Mouse (Mus musculus): Measurements from ENCODE around the gene Gli2. TPM values are rescaled to one million over a fixed set of nuclear protein-coding genes. Genes with fewer than 3 reads are reported as not detected.

Gli2 gene
- polyA plus RNA-seq (2015; fragmentation: Nextera tagmentation; extraction: Ambion mirVana): 7.7 and 8.1 TPM in 2 replicates

DNA sequence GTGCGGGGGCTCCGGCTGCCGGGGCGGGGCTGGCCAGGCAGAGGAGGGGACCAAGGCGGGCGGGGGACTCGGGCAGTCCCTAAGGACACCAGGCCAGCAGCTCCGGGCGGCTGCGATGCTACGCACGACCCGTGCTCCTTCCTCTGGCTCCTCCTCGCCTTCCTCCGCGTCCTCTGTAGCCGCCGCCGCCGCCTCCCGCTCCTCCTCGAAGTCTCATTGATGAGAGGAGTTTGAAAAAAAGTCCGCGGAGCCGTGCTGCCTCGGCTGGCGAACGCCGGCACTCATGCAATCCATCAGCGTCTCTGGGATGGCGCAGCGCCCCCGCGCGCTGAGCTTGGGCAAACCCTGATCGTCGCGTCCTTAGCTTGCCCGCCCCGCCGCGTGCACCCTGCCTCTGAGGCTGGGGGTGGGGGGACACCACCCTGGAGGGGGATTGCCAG, at the start of gene Gli2:
Gli2 (minus strand) TSS at position 218 of the 440 bp plus-strand sequence.
- Histone ChIP-seq H3K27me3 (replicated peaks) (0 out of 2 replicates have a peak, but pooled peaks cover 15% of the 10 kb centered on the region), H3K36me3 (no peaks in the 10 kb centered on the region), H3K9me3 (no peaks in the 10 kb centered on the region), H3K4me1 (peaks cover 35% of the 10 kb centered on the region), H3K9ac (peak within 1 kb of the TSS; percentile 46; the same call in 1 of the 2 replicates), H3K4me2 (peak within 1 kb of the TSS; percentile 86), H3K27ac (peak within 1 kb of the TSS; percentile 90), H3K4me3 (replicated peaks) (peak within 1 kb of the TSS; percentile 54)
- WGBS: 0% methylated on average over 32 of the region's 42 CpGs
- peak; percentile 75 for ATAC-seq (ENCODE audit: insufficient read depth, low FRiP score, low read depth)

DNA sequence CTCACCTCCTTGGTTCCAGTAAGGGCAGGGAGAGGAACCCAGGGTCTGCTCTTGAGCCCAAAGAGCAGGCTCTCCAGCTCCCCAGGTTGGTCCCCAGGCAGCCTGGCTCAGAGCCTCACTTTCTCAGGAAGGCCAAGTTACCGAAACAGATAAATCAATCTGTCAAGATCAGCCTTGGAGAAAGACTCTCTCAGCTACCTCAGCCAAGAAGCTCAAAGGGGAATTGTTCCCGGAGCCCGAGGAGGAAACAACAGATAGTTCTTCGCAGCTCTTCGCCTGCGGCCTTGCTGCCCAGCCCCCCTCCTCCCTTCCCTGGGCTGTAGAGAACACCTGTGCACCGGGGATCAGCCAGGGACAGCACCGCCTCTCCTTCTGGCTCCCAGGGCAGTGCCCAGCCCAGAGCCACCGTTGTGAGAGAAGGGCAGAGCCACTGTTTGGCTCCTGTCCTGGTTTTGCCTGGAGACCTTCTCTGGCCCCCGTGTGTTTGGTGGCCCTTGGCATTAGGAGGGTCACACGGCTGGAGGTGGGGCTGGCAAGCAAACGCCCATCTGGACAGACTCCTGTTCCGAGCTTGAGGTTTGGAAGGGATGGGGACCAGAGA, 44.6 kb upstream of the Gli2 start:
- H3K27me3 ChIP-seq (replicated peaks): no peaks in the 10 kb centered on the region
- H3K4me3 ChIP-seq (replicated peaks): no peak overlapping the region
- H3K4me1 ChIP-seq: peaks cover 10% of the 10 kb centered on the region
- H3K9ac ChIP-seq: no peak overlapping the region
- H3K4me2 ChIP-seq: no peak overlapping the region
- H3K36me3 ChIP-seq: no peaks in the 10 kb centered on the region
- H3K27ac ChIP-seq: no peak overlapping the region
- ATAC-seq (ENCODE audit: insufficient read depth, low FRiP score, low read depth): no peak
- 31% methylated on average over 13 of the region's 13 CpGs for WGBS
- H3K9me3 ChIP-seq: no peaks in the 10 kb centered on the region

DNA sequence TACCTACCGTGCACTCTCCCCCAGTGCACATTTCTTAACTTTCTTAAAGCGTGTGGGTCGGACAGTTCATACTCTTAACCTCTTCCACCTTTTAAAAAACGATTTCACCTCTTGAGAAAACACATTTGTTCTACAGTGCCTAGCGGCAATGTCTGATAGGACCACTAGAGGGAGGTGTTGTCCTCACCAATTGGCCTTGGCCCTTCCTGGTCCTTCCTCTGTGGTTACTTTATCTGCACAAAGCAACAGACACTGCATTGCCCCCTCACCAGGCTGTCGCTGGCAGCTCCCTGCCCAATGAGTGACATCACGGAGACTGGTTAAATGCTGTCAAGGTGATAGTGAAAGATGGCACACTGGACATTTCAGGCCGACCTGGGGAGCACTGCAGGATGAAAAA, 40.3 kb upstream of the Gli2 start:
- H3K9ac ChIP-seq: no peak overlapping the region
- H3K36me3 ChIP-seq: no peaks in the 10 kb centered on the region
- H3K4me1 ChIP-seq: peaks cover 10% of the 10 kb centered on the region
- no peak overlapping the region for H3K4me3 ChIP-seq (replicated peaks)
- 11% methylated on average over 8 of the region's 8 CpGs for WGBS
- H3K4me2 ChIP-seq: no peak overlapping the region
- H3K27ac ChIP-seq: no peak overlapping the region
- H3K9me3 ChIP-seq: no peaks in the 10 kb centered on the region
- H3K27me3 ChIP-seq (replicated peaks): no peaks in the 10 kb centered on the region
- ATAC-seq (ENCODE audit: insufficient read depth, low FRiP score, low read depth): no peak

DNA sequence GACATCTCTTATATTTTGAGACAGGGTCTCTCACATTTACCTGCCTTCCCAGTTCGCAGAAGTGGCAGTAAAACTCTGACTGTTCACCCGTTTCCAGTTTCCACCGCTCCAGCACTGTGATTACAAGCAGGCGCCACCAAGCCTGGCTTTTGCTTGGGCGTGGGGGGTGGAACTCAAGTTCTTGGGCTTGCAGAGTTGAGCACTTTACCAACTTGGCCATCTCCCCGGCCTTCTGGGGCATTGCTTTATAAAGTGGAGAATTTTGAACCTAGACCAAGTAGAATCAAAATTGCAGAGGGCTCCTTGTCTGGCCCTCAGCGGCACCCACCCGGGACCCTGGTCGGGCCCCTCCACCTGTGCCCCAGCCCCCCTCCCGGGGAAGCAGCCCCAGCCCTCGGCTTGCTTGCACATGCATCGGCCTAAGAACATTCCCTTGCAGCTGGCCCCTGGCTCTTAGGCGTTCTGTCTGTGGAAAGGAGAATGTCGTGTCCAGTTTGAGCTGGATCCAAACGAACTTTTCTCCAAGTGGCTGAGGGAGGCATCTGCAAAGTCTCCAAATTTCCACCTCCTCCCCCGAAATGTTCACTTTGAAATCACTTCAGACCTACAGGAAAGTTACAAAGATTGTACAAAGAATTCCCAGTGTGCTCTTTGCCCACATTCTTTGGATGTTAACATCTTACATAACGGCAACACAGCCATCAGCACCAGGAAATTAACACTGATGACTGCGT, 36.6 kb upstream of the Gli2 start:
- Histone ChIP-seq H3K4me3 (replicated peaks) (no peak overlapping the region), H3K9ac (no peak overlapping the region), H3K27ac (no peak overlapping the region), H3K9me3 (no peaks in the 10 kb centered on the region), H3K4me2 (no peak overlapping the region), H3K27me3 (replicated peaks) (no peaks in the 10 kb centered on the region), H3K36me3 (no peaks in the 10 kb centered on the region), H3K4me1 (no peaks in the 10 kb centered on the region)
- ATAC-seq (ENCODE audit: insufficient read depth, low FRiP score, low read depth): no peak
- whole genome bisulfite sequencing: 67% methylated on average over 18 of the region's 18 CpGs

DNA sequence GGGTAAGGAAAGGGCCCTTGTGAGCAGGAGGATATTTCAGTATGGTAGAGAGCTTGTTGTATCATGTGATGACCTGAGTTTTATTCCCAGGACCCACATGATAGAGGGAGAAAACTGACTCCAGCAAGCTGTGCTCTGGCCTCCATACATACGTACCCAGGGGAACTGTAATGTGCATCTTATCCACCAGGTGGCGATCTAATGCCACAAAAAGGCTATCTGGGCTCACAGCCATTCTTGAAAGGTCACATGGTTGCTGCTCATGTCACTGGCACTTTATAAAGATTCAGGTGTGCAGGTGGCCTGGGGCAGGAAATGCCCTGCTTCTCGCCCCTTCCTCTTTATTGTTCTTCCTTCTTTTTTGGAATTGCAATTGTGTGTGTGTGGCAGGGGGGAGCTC, 34.1 kb upstream of the Gli2 start:
- 15% methylated on average over 3 of the region's 3 CpGs for WGBS
- Histone ChIP-seq H3K27me3 (replicated peaks) (no peaks in the 10 kb centered on the region), H3K27ac (no peak overlapping the region), H3K36me3 (no peaks in the 10 kb centered on the region), H3K4me1 (no peaks in the 10 kb centered on the region), H3K4me2 (no peak overlapping the region), H3K9me3 (no peaks in the 10 kb centered on the region), H3K9ac (no peak overlapping the region), H3K4me3 (replicated peaks) (no peak overlapping the region)
- no peak; the same call in 1 of the 2 replicates for ATAC-seq (ENCODE audit: insufficient read depth, low FRiP score, low read depth)

DNA sequence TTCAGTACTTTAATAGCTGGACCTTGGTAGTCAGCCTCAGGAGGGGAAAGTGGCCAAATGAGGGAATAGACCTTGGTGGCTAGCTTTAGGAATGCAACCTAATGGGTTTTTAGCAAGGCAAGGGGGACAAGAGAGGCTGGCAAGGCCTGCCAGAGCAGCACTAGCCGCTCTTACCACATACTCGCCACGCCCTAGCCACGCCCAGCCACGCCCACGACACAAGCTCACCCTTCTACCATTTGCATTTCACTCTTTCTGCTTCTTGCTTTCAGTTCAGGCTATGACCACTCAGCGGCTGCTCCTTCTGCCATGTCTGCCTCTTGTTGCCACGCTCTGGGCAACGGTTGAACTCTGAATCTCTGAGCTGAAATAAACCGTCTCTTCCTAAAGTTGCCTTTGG, 32.4 kb upstream of the Gli2 start:
- H3K27me3 ChIP-seq (replicated peaks): no peaks in the 10 kb centered on the region
- H3K4me1 ChIP-seq: no peaks in the 10 kb centered on the region
- ATAC-seq (ENCODE audit: insufficient read depth, low FRiP score, low read depth): no peak
- no peaks in the 10 kb centered on the region for H3K9me3 ChIP-seq
- no peak overlapping the region for H3K9ac ChIP-seq
- H3K4me3 ChIP-seq (replicated peaks): no peak overlapping the region
- 61% methylated on average over 10 of the region's 10 CpGs for WGBS
- H3K27ac ChIP-seq: no peak overlapping the region
- H3K4me2 ChIP-seq: no peak overlapping the region
- H3K36me3 ChIP-seq: no peaks in the 10 kb centered on the region

DNA sequence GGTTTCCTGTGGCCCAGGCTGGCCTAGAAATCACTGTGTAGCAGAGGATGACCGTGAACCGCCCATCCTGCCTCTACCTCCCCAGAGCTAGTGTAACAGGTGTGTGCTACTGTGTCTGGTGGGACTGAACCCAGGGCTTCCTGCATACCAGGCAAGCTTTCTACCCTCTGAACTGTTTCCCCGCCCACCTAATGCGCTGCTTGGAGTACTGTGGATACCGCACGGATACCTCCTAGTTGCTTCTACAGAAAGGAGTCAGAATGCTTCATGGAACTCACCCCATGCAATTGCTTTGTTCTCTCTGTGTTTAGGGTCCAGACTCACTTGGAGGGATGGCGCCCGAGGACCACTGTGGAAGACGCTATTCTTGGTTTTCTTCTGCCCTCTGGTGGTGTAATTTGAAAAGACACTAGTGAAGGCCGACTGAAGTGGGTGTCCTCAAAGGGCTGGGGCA, 30.1 kb upstream of the Gli2 start:
- H3K27ac ChIP-seq: no peak overlapping the region
- no peaks in the 10 kb centered on the region for H3K4me1 ChIP-seq
- WGBS: 20% methylated on average over 10 of the region's 10 CpGs
- no peak overlapping the region for H3K9ac ChIP-seq
- H3K4me3 ChIP-seq (replicated peaks): no peak overlapping the region
- ATAC-seq (ENCODE audit: insufficient read depth, low FRiP score, low read depth): 0 out of 2 replicates have a peak, but pooled peaks have one; percentile 33
- no peaks in the 10 kb centered on the region for H3K27me3 ChIP-seq (replicated peaks)
- H3K36me3 ChIP-seq: no peaks in the 10 kb centered on the region
- H3K4me2 ChIP-seq: peak overlapping the region; percentile 34; the same call in 1 of the 2 replicates
- no peaks in the 10 kb centered on the region for H3K9me3 ChIP-seq

DNA sequence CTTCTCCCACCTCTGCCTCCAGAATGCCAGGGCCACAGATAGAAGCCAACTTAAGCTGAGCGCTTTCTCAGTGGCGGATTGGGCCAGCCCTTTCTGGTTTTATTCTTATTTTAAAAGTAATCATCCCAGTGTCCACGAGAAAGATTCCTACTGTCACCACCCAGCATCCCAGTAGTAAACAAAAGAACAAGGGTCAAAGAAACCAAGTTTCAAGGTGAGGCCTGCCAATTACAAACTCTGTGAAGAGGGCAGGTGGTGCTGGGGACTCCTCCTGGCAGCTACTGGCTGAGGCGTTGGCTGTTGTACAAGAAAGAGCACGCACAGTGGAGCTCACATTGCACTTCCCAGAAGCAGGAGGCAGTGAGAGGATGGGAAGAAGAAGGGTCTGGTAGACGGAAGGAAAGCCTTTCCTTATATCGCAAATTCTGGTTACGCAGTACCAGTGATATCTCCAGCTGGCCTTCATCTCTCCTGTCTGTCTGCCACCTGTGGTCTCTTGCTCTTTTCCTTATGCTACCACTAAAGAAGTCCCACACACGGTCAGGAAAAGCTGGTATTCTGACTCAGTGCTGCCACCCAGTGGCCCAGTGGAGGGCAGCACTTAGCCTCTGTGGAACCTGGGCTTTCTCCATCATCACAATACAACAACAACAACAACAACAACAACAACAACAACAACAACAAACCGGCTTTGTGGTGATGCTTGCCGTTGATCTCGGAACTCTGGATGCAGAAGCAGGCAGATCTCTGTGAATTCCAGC, 29.0 kb upstream of the Gli2 start:
- Histone ChIP-seq H3K27me3 (replicated peaks) (no peaks in the 10 kb centered on the region), H3K4me3 (replicated peaks) (no peak overlapping the region), H3K9me3 (no peaks in the 10 kb centered on the region), H3K4me2 (no peak overlapping the region), H3K4me1 (no peaks in the 10 kb centered on the region), H3K9ac (no peak overlapping the region), H3K36me3 (no peaks in the 10 kb centered on the region), H3K27ac (no peak overlapping the region)
- ATAC-seq (ENCODE audit: insufficient read depth, low FRiP score, low read depth): 0 out of 2 replicates have a peak, but pooled peaks have one; percentile 47
- 39% methylated on average over 12 of the region's 12 CpGs for WGBS

DNA sequence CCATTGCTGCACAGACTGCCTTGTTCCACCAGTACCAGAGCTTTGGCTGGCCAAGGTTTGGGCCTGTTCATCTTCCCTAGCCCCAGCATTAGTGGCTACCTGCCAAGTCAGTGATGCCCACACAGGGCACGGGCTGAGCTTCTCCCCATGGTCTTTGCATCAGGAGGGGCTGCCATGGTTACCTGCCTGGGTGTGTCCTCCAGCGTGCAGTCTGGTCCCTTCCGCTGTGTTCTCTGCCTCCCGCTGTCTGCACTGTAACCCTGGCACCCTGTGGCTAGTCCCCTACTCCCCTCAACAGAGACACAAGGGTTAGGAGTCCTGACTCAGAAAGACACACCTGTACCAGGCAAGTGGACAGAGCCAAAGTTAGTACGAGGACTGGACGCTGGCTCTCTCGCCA, 24.5 kb upstream of the Gli2 start:
- ATAC-seq (ENCODE audit: insufficient read depth, low FRiP score, low read depth): 0 out of 2 replicates have a peak, but pooled peaks have one; percentile 33
- Histone ChIP-seq H3K36me3 (no peaks in the 10 kb centered on the region), H3K27ac (no peak overlapping the region), H3K4me3 (replicated peaks) (no peak overlapping the region), H3K27me3 (replicated peaks) (no peaks in the 10 kb centered on the region), H3K9me3 (no peaks in the 10 kb centered on the region), H3K9ac (no peak overlapping the region), H3K4me1 (no peaks in the 10 kb centered on the region), H3K4me2 (no peak overlapping the region)
- 84% methylated on average over 7 of the region's 7 CpGs for WGBS

DNA sequence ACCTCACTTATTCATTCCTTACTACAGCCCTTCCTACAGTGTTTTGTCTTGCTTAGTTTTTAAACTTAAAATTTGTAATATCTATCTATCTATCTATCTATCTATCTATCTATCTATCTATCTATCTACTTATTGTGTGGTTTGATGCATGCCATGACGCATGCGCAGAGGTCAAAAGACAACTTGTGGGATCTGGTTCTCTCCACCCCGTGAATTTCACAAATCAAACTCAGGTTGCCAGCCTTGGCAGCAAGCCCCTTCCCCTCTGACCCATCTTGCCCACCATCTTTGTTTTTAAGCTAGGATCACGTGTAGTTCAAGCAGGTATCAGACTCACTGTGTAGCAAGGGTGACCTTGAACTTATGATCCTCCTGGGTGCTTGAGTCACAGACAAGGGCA, 22.9 kb upstream of the Gli2 start:
- no peaks in the 10 kb centered on the region for H3K36me3 ChIP-seq
- H3K27ac ChIP-seq: no peak overlapping the region
- H3K27me3 ChIP-seq (replicated peaks): no peaks in the 10 kb centered on the region
- no peaks in the 10 kb centered on the region for H3K4me1 ChIP-seq
- no peak overlapping the region for H3K9ac ChIP-seq
- ATAC-seq (ENCODE audit: insufficient read depth, low FRiP score, low read depth): no peak
- H3K9me3 ChIP-seq: no peaks in the 10 kb centered on the region
- H3K4me3 ChIP-seq (replicated peaks): no peak overlapping the region
- H3K4me2 ChIP-seq: no peak overlapping the region
- 78% methylated on average over 4 of the region's 4 CpGs for WGBS

DNA sequence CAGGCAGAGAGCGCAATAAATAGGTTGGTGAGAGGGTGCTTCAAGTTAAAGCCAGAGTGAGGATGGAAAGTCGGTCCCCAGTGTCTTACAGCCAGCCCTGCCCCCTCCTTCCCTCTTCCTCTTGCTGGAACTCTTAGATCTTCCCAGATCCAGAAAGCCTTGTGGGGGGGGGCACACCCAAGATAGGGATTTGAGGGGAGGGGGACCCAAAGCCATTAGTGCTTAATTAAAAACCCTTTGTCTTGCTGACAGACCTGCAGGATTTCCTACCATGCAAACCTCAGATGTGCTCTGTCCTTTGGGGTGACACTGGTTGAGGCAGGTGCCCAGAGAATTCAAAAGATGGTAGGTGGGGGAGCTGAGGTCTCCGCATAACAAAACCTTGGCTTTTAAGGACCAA, 22.5 kb upstream of the Gli2 start:
- no peak overlapping the region for H3K4me3 ChIP-seq (replicated peaks)
- no peak overlapping the region for H3K9ac ChIP-seq
- no peak for ATAC-seq (ENCODE audit: insufficient read depth, low FRiP score, low read depth)
- no peaks in the 10 kb centered on the region for H3K36me3 ChIP-seq
- no peak overlapping the region for H3K27ac ChIP-seq
- WGBS: 47% methylated on average over 3 of the region's 3 CpGs
- no peak overlapping the region for H3K4me2 ChIP-seq
- no peaks in the 10 kb centered on the region for H3K4me1 ChIP-seq
- no peaks in the 10 kb centered on the region for H3K9me3 ChIP-seq
- H3K27me3 ChIP-seq (replicated peaks): no peaks in the 10 kb centered on the region

DNA sequence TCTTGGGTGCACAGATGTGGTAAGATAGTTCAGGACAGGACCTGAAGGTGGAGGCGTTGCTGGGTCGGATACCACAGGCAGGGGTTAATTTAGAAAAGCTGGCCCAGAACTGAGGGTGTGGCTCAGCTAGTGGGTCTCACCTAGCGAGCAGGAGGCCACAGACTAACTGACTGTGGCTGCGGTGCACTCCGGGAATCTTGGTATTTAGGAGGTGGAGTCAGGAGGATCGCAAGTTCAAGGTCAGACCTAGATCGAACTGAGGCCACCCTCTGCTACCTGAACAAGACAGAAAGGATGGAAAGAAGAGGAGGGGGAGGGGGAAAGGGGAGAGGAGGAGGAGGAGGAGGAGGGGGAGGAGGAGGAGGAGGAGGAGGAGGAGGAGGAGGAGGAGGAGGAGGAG, 22.1 kb upstream of the Gli2 start:
- H3K27me3 ChIP-seq (replicated peaks): no peaks in the 10 kb centered on the region
- no peak for ATAC-seq (ENCODE audit: insufficient read depth, low FRiP score, low read depth)
- H3K4me3 ChIP-seq (replicated peaks): no peak overlapping the region
- no peaks in the 10 kb centered on the region for H3K4me1 ChIP-seq
- WGBS: 28% methylated on average over 7 of the region's 7 CpGs
- H3K36me3 ChIP-seq: no peaks in the 10 kb centered on the region
- no peaks in the 10 kb centered on the region for H3K9me3 ChIP-seq
- H3K9ac ChIP-seq: no peak overlapping the region
- H3K4me2 ChIP-seq: no peak overlapping the region
- H3K27ac ChIP-seq: no peak overlapping the region
